Mouse (Mus musculus) heart, adult 2 months (tissue): ENCODE measurements around the gene Gm37240.

Experiments used
- CTCF ChIP-seq: fragments of 200-600 bp; IDR thresholded peaks from 2 replicates; pipeline ENCODE4 v1.8.1; 2022; ENCODE audit warnings: antibody characterized with exemption, mild to moderate bottlenecking, moderate library complexity
- EP300 ChIP-seq: fragments of 200-500 bp; IDR thresholded peaks from 2 replicates; pipeline ENCODE4 v1.6.1; 2011; ENCODE audit warnings: low read depth, low read length, control low read depth; ENCODE audit not compliant: insufficient read depth
- POLR2A ChIP-seq: fragments of 200-500 bp; IDR thresholded peaks from 2 replicates; pipeline ENCODE4 v1.6.1; 2011; ENCODE audit warnings: mild to moderate bottlenecking, low read depth, low read length, control low read depth; ENCODE audit not compliant: insufficient read depth

DNA sequence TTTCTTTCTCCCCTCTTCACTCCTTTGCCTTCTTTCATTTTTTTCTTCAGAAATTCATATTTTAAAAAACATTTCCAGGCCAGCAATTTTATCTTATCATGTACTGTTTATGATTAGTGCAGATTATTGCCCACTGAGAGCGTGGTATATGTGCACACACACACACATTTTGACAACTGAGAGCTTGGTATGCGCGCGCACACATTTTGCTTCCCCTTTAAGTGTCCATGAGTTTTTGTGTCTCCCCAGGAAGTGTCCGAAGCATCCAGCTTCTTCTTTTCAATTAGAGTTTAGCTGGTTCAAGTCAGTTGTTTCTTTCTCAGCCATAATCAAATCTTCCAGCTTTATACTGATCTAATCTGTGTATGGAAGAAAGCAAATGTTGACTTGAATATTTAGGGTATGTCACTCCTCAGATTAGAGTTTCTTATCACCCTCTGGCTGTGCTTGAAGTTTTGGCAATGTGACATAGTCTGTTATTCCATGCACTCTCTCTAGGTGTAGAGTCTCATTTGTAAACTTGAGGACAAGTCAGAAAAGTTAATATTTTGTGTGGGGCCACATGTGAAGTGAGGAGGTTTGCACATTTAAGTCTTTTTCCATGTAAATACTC lies 294.6 kb downstream of the Gm37240 start:
- TF ChIP-seq POLR2A = no peak
- TF ChIP-seq CTCF = no peak
- no peak for TF ChIP-seq EP300
